Mouse (Mus musculus) lung, adult 2 months (tissue): ENCODE results near the gene Nudt8.

Experiments
- CTCF ChIP-seq: fragments of 200-500 bp; IDR thresholded peaks from 2 replicates; pipeline ENCODE4 v1.5.1; 2011; ENCODE audit warnings: mild to moderate bottlenecking, low read length, control low read depth; ENCODE audit not compliant: insufficient read depth
- POLR2A ChIP-seq: fragments of 200-500 bp; IDR thresholded peaks from 2 replicates; pipeline ENCODE4 v1.6.1; 2011; ENCODE audit warnings: low read depth, mild to moderate bottlenecking, control low read depth, low read length, borderline replicate concordance; ENCODE audit errors: extremely low read depth

DNA sequence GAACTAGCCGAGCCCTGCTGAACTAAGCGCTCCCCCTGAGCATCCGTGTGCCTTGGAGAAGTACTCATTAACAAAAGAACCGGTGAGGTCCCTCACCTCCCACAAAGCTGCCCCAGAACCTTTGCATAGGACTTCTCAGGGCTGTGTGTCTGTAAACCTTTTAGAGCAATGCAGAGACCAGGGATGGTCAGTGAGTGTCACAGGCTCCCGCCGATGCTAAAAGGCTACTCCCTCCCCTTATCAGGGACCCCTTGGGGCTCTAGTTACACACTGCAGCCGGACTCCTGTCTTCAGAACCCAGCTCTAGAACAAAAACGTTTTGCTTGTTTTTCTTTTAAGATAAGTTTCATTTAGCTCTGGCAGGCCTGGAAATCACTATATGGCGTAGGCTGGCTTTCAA lies 12.7 kb downstream of the Nudt8 start:
- TF ChIP-seq CTCF (no peak), POLR2A (no peak)
